Mouse (Mus musculus) CH12.LX (cell line): ENCODE measurements around the gene 1700020N01Rik.

ENCODE experiments used
- CTCF ChIP-seq, 2 experiments: IDR thresholded peaks in 1 of 2; conservative IDR thresholded peaks in 1 of 2; 2 replicates each; pipeline ENCODE4 v1.5.1; 2011 to 2012; ENCODE audit warnings: low read depth in 2 of 2, low read length in 2 of 2, improper control_type of control experiment in 1 of 2, inconsistent platforms in 1 of 2, mild to moderate bottlenecking in 1 of 2, moderate library complexity in 1 of 2
- EP300 ChIP-seq: IDR thresholded peaks from 2 replicates; pipeline ENCODE4 v1.6.1; 2011; ENCODE audit warnings: low read length, improper control_type of control experiment
- JUND ChIP-seq: conservative IDR thresholded peaks from 2 replicates; pipeline ENCODE4 v1.6.1; 2011; ENCODE audit warnings: low read depth, low read length, improper control_type of control experiment
- MAFK ChIP-seq: IDR thresholded peaks from 2 replicates; pipeline ENCODE4 v1.6.1; 2011; ENCODE audit warnings: low read length, improper control_type of control experiment; ENCODE audit not compliant: insufficient replicate concordance
- SIN3A ChIP-seq: IDR thresholded peaks from 2 replicates; pipeline ENCODE4 v1.6.1; 2012; ENCODE audit warnings: low read length, improper control_type of control experiment, inconsistent platforms

- TF ChIP-seq JUND, result no peak
- TF ChIP-seq CTCF (conservative IDR thresholded peaks at IDR 0.05 in 1 of 2, IDR thresholded peaks at IDR 0.05 in 1 of 2; ENCODE audit: low read depth in 2 of 2, low read length in 2 of 2), result no peak
- TF ChIP-seq EP300, result no peak
- TF ChIP-seq SIN3A, result no peak
- no peak for TF ChIP-seq MAFK
Measured at GRCm38 (mm10) chr10:21628555-21628954, 35.6 kb downstream of the 1700020N01Rik start.
